Mouse (Mus musculus): ENCODE measurements around the gene Mrvi1. TPM values are rescaled to one million over a fixed set of nuclear protein-coding genes. Genes with fewer than 3 reads are reported as not detected.

Gene Mrvi1
- polyA plus RNA-seq, 1 experiment = 0.19 TPM

- Histone ChIP-seq H3K27ac (ENCODE audit: insufficient read depth, low read length) (no peak overlapping the region), H3K4me1 (ENCODE audit: control insufficient read depth, insufficient read depth, low read length) (no peaks in the 10 kb centered on the region), H3K4me3 (ENCODE audit: low read depth, low read length) (no peak overlapping the region), H3K27me3 (ENCODE audit: control insufficient read depth, insufficient read depth, low read length, poor library complexity, severe bottlenecking) (no peaks in the 10 kb centered on the region), H3K9me3 (replicated peaks; ENCODE audit: control insufficient read depth, insufficient read depth, low read length, poor library complexity, severe bottlenecking) (no peaks in the 10 kb centered on the region), H3K9ac (ENCODE audit: low read depth, poor library complexity, severe bottlenecking) (no peak overlapping the region), H3K36me3 (ENCODE audit: control insufficient read depth, insufficient read depth, low read length, poor library complexity, severe bottlenecking) (no peaks in the 10 kb centered on the region)
- TF ChIP-seq POLR2A (IDR thresholded peaks at IDR 0.05; ENCODE audit: insufficient read depth, low read length) (no peak), CTCF (IDR thresholded peaks at IDR 0.05; ENCODE audit: low read depth, low read length) (no peak), EP300 (IDR thresholded peaks at IDR 0.05; ENCODE audit: insufficient read depth, low read depth, low read length) (no peak)
These were observed 32.3 kb downstream of the Mrvi1 start for GRCm38 (mm10) chr7:110949785-110950620.

- no peak overlapping the region for H3K4me3 ChIP-seq (ENCODE audit: low read depth, low read length)
- TF ChIP-seq CTCF (IDR thresholded peaks at IDR 0.05; ENCODE audit: low read depth, low read length) (no peak), EP300 (IDR thresholded peaks at IDR 0.05; ENCODE audit: insufficient read depth, low read depth, low read length) (no peak), POLR2A (IDR thresholded peaks at IDR 0.05; ENCODE audit: insufficient read depth, low read length) (no peak)
- H3K36me3 ChIP-seq (ENCODE audit: control insufficient read depth, insufficient read depth, low read length, poor library complexity, severe bottlenecking) = no peaks in the 10 kb centered on the region
- H3K9me3 ChIP-seq (replicated peaks; ENCODE audit: control insufficient read depth, insufficient read depth, low read length, poor library complexity, severe bottlenecking) = no peaks in the 10 kb centered on the region
- no peak overlapping the region for H3K9ac ChIP-seq (ENCODE audit: low read depth, poor library complexity, severe bottlenecking)
- no peaks in the 10 kb centered on the region for H3K27me3 ChIP-seq (ENCODE audit: control insufficient read depth, insufficient read depth, low read length, poor library complexity, severe bottlenecking)
- no peaks in the 10 kb centered on the region for H3K4me1 ChIP-seq (ENCODE audit: control insufficient read depth, insufficient read depth, low read length)
- H3K27ac ChIP-seq (ENCODE audit: insufficient read depth, low read length) = no peak overlapping the region
These were observed 33.7 kb downstream of the Mrvi1 start for GRCm38 (mm10) chr7:110948579-110948978.

- no peak for TF ChIP-seq POLR2A (IDR thresholded peaks at IDR 0.05; ENCODE audit: insufficient read depth, low read length)
- no peak for TF ChIP-seq CTCF (IDR thresholded peaks at IDR 0.05; ENCODE audit: low read depth, low read length)
- no peak overlapping the region for H3K9ac ChIP-seq (ENCODE audit: low read depth, poor library complexity, severe bottlenecking)
- no peaks in the 10 kb centered on the region for H3K36me3 ChIP-seq (ENCODE audit: control insufficient read depth, insufficient read depth, low read length, poor library complexity, severe bottlenecking)
These were observed 34.6 kb downstream of the Mrvi1 start for GRCm38 (mm10) chr7:110947616-110948015.

GRCm38 (mm10) chr7:110946731-110947130, 35.5 kb downstream of the Mrvi1 start:
- no peaks in the 10 kb centered on the region for H3K27me3 ChIP-seq (ENCODE audit: control insufficient read depth, insufficient read depth, low read length, poor library complexity, severe bottlenecking)
- no peaks in the 10 kb centered on the region for H3K4me1 ChIP-seq (ENCODE audit: control insufficient read depth, insufficient read depth, low read length)
- H3K4me3 ChIP-seq (ENCODE audit: low read depth, low read length) = no peak overlapping the region
- H3K27ac ChIP-seq (ENCODE audit: insufficient read depth, low read length) = no peak overlapping the region
- H3K36me3 ChIP-seq (ENCODE audit: control insufficient read depth, insufficient read depth, low read length, poor library complexity, severe bottlenecking) = no peaks in the 10 kb centered on the region
- no peaks in the 10 kb centered on the region for H3K9me3 ChIP-seq (replicated peaks; ENCODE audit: control insufficient read depth, insufficient read depth, low read length, poor library complexity, severe bottlenecking)
- no peak for TF ChIP-seq CTCF (IDR thresholded peaks at IDR 0.05; ENCODE audit: low read depth, low read length)
- no peak for TF ChIP-seq EP300 (IDR thresholded peaks at IDR 0.05; ENCODE audit: insufficient read depth, low read depth, low read length)
- no peak for TF ChIP-seq POLR2A (IDR thresholded peaks at IDR 0.05; ENCODE audit: insufficient read depth, low read length)
- no peak overlapping the region for H3K9ac ChIP-seq (ENCODE audit: low read depth, poor library complexity, severe bottlenecking)

More at GRCm38 (mm10) chr7:110947616-110948015, 34.6 kb downstream of the Mrvi1 start:
- Histone ChIP-seq H3K4me3 (ENCODE audit: low read depth, low read length) (no peak overlapping the region), H3K4me1 (ENCODE audit: control insufficient read depth, insufficient read depth, low read length) (no peaks in the 10 kb centered on the region), H3K27ac (ENCODE audit: insufficient read depth, low read length) (no peak overlapping the region), H3K9me3 (replicated peaks; ENCODE audit: control insufficient read depth, insufficient read depth, low read length, poor library complexity, severe bottlenecking) (no peaks in the 10 kb centered on the region), H3K27me3 (ENCODE audit: control insufficient read depth, insufficient read depth, low read length, poor library complexity, severe bottlenecking) (no peaks in the 10 kb centered on the region)

GRCm38 (mm10) chr7:110944321-110944720, 37.9 kb downstream of the Mrvi1 start:
- TF ChIP-seq POLR2A (IDR thresholded peaks at IDR 0.05; ENCODE audit: insufficient read depth, low read length) (no peak), EP300 (IDR thresholded peaks at IDR 0.05; ENCODE audit: insufficient read depth, low read depth, low read length) (no peak), CTCF (IDR thresholded peaks at IDR 0.05; ENCODE audit: low read depth, low read length) (no peak)
- no peak overlapping the region for H3K4me3 ChIP-seq (ENCODE audit: low read depth, low read length)

More at GRCm38 (mm10) chr7:110944321-110944720, 37.9 kb downstream of the Mrvi1 start:
- no peak overlapping the region for H3K27ac ChIP-seq (ENCODE audit: insufficient read depth, low read length)
- no peaks in the 10 kb centered on the region for H3K27me3 ChIP-seq (ENCODE audit: control insufficient read depth, insufficient read depth, low read length, poor library complexity, severe bottlenecking)
- peaks cover 3% of the 10 kb centered on the region for H3K4me1 ChIP-seq (ENCODE audit: control insufficient read depth, insufficient read depth, low read length)
- no peaks in the 10 kb centered on the region for H3K36me3 ChIP-seq (ENCODE audit: control insufficient read depth, insufficient read depth, low read length, poor library complexity, severe bottlenecking)
- 0 out of 2 replicates have a peak, but pooled peaks cover 2% of the 10 kb centered on the region for H3K9me3 ChIP-seq (replicated peaks; ENCODE audit: control insufficient read depth, insufficient read depth, low read length, poor library complexity, severe bottlenecking)
- no peak overlapping the region for H3K9ac ChIP-seq (ENCODE audit: low read depth, poor library complexity, severe bottlenecking)

Measured in ES-Bruce4 (cell line).